Mouse (Mus musculus) megakaryocyte, embryonic 14.5 days (primary cell): ENCODE results near the gene Tekt2.

Source experiments
- FLI1 ChIP-seq: IDR thresholded peaks from 2 replicates; pipeline ENCODE4 v1.6.1; 2012; ENCODE audit warnings: low read length, inconsistent platforms, mixed read lengths
- GATA1 ChIP-seq: IDR thresholded peaks from 3 replicates; pipeline ENCODE4 v1.6.1; 2012; ENCODE audit warnings: mixed read lengths, low read length, inconsistent platforms, borderline replicate concordance

GRCm38 (mm10) chr4:126309922-126310309 is 15.6 kb downstream of the Tekt2 start:
- TF ChIP-seq GATA1, result no peak
- no peak for TF ChIP-seq FLI1
